Comparison of ENCODE assay signal across 8 mouse cellular contexts in genomic region chr13:12461730-12462119, GRCm38 (mm10). TPM values are rescaled to one million over a fixed set of nuclear protein-coding genes. Genes with fewer than 3 reads are reported as not detected.
DNase-seq lines count a peak whose midpoint lies in the region; ATAC-seq and TF ChIP-seq lines count a peak whose summit lies in the region.

No protein-coding gene starts in this region.

- WGBS in kidney, embryonic 14.5 days: 4% methylated on average over 7 of the region's 7 CpGs
- 3% methylated on average over 7 of the region's 7 CpGs for WGBS in forebrain, embryonic 15.5 days
- 4% methylated on average over 7 of the region's 7 CpGs for WGBS in liver, postnatal 0 days (ENCODE audit: insufficient replicate concordance)

- peak overlapping the region; percentile 79 for H3K4me2 ChIP-seq in kidney, embryonic 14.5 days (replicated peaks; ENCODE audit: low read depth, low read length)
- peak overlapping the region; percentile 86 for H3K4me2 ChIP-seq in forebrain, embryonic 15.5 days (replicated peaks)
- peak overlapping the region; percentile 82 for H3K4me2 ChIP-seq in liver, postnatal 0 days (ENCODE audit: low read depth, low read length)

- no peaks in the 10 kb centered on the region for H3K36me3 ChIP-seq in kidney, embryonic 14.5 days (ENCODE audit: control insufficient read depth, insufficient read depth, low read length)
- H3K36me3 ChIP-seq in forebrain, embryonic 15.5 days: no peaks in the 10 kb centered on the region
- peaks cover 7% of the 10 kb centered on the region for H3K36me3 ChIP-seq in liver, postnatal 0 days (replicated peaks; ENCODE audit: insufficient read depth, low read length)

- no peak for TF ChIP-seq EP300 in liver, postnatal 0 days (IDR thresholded peaks at IDR 0.05; ENCODE audit: low read depth)

- H3K9me3 ChIP-seq in kidney, embryonic 14.5 days (ENCODE audit: control insufficient read depth, low read length): no peaks in the 10 kb centered on the region
- H3K9me3 ChIP-seq in forebrain, embryonic 15.5 days: no peaks in the 10 kb centered on the region
- H3K9me3 ChIP-seq in liver, postnatal 0 days (ENCODE audit: low read length): no peaks in the 10 kb centered on the region

- no peak for DNase-seq in kidney, postnatal 14 days
- peak; percentile 70 for DNase-seq in R1 (ENCODE audit: low read depth, low spot score)
- no peak for DNase-seq in liver, postnatal 0 days
- no peak for DNase-seq in frontal cortex, postnatal 36 days (ENCODE audit: low spot score in 2 of 2)
- no peak for DNase-seq in urinary bladder, postnatal 25 days (ENCODE audit: low spot score)
- DNase-seq in ovary, postnatal 14 days (ENCODE audit: low spot score): no peak

- peak overlapping the region; percentile 77 for H3K9ac ChIP-seq in kidney, embryonic 14.5 days (ENCODE audit: low read depth, low read length)
- peak overlapping the region; percentile 64 for H3K9ac ChIP-seq in forebrain, embryonic 15.5 days (replicated peaks)
- H3K9ac ChIP-seq in liver, postnatal 0 days (replicated peaks): no peak overlapping the region; the same call in 1 of the 2 replicates

- H3K27me3 ChIP-seq in kidney, embryonic 14.5 days (ENCODE audit: control insufficient read depth, insufficient read depth, low read length): no peaks in the 10 kb centered on the region
- no peaks in the 10 kb centered on the region for H3K27me3 ChIP-seq in forebrain, embryonic 15.5 days
- no peaks in the 10 kb centered on the region for H3K27me3 ChIP-seq in liver, postnatal 0 days (ENCODE audit: insufficient read depth, low read length)

- no peaks in the 10 kb centered on the region for H3K4me1 ChIP-seq in kidney, embryonic 14.5 days (ENCODE audit: control insufficient read depth, insufficient read depth, low read length)
- H3K4me1 ChIP-seq in forebrain, embryonic 15.5 days: peaks cover 14% of the 10 kb centered on the region; the same call in 1 of the 2 replicates
- peaks cover 20% of the 10 kb centered on the region for H3K4me1 ChIP-seq in liver, postnatal 0 days (ENCODE audit: insufficient read depth)

- peak overlapping the region; percentile 77 for H3K4me3 ChIP-seq in kidney, embryonic 14.5 days (ENCODE audit: low read length)
- peak overlapping the region; percentile 55 for H3K4me3 ChIP-seq in forebrain, embryonic 15.5 days
- H3K4me3 ChIP-seq in liver, postnatal 0 days (ENCODE audit: low read depth, low read length): peak overlapping the region; percentile 89

- no peak overlapping the region for H3K27ac ChIP-seq in kidney, embryonic 14.5 days (ENCODE audit: low read depth, low read length)
- H3K27ac ChIP-seq in forebrain, embryonic 15.5 days (replicated peaks): no peak overlapping the region
- H3K27ac ChIP-seq in liver, postnatal 0 days (ENCODE audit: low read depth): peak overlapping the region; percentile 91

- no peak for ATAC-seq in kidney, embryonic 14.5 days (ENCODE audit: low FRiP score, low TSS enrichment)
- no peak; the same call in 1 of the 2 replicates for ATAC-seq in forebrain, embryonic 15.5 days (replicated peaks)
- ATAC-seq in liver, postnatal 0 days: no peak

- no peak for TF ChIP-seq CTCF in liver, postnatal 0 days (IDR thresholded peaks at IDR 0.05; ENCODE audit: low read depth)

RNA-seq across cellular contexts. Expression of gene Lgals8, which starts 3.0 kb away (rescaled TPM):
- polyA plus RNA-seq in kidney, embryonic 14.5 days (2014; fragmentation: Nextera tagmentation; extraction: Ambion mirVana): 12.3 and 19.2 TPM in 2 replicates
- 13.5 and 14.1 TPM in 2 replicates for polyA plus RNA-seq in forebrain, embryonic 15.5 days (2015; fragmentation: Nextera tagmentation; extraction: Ambion mirVana)
- 16.2 and 16.5 TPM in 2 replicates for polyA plus RNA-seq in liver, postnatal 0 days (2015; fragmentation: Nextera tagmentation; extraction: Ambion mirVana)

RNA-seq across cellular contexts. Expression of gene Edaradd, which starts 58.5 kb away (rescaled TPM):
- 1.7 and 2.4 TPM in 2 replicates for polyA plus RNA-seq in kidney, embryonic 14.5 days (2014; fragmentation: Nextera tagmentation; extraction: Ambion mirVana)
- polyA plus RNA-seq in forebrain, embryonic 15.5 days (2015; fragmentation: Nextera tagmentation; extraction: Ambion mirVana): 1.6 and 2.1 TPM in 2 replicates
- 0.33 and 0.38 TPM in 2 replicates for polyA plus RNA-seq in liver, postnatal 0 days (2015; fragmentation: Nextera tagmentation; extraction: Ambion mirVana)
